Mouse (Mus musculus) cerebellum, adult 8-10 months (tissue): ENCODE results near the gene Kcnip1.

ENCODE experiments used
- DNase-seq: peaks from one replicate; pipeline ENCODE4 v3.0.0; 2022

Kcnip1 gene

GRCm38 (mm10) chr11:33824739-33825138 is 168.2 kb downstream of the Kcnip1 start:
- no peak for DNase-seq

GRCm38 (mm10) chr11:33821331-33821730 is 171.6 kb downstream of the Kcnip1 start:
- peak; percentile 43 for DNase-seq

- DNase-seq: peak; percentile 83
These were observed 172.1 kb downstream of the Kcnip1 start for GRCm38 (mm10) chr11:33820876-33821275.

- no peak for DNase-seq
These were observed 174.0 kb downstream of the Kcnip1 start for GRCm38 (mm10) chr11:33818861-33819503.

- no peak for DNase-seq
These were observed 176.9 kb downstream of the Kcnip1 start for GRCm38 (mm10) chr11:33816020-33816419.

- DNase-seq: no peak
These were observed 182.8 kb downstream of the Kcnip1 start for GRCm38 (mm10) chr11:33810105-33810504.

- no peak for DNase-seq
These were observed 189.9 kb downstream of the Kcnip1 start for GRCm38 (mm10) chr11:33803093-33803492.

- no peak for DNase-seq
These were observed 192.4 kb downstream of the Kcnip1 start for GRCm38 (mm10) chr11:33800436-33801088.

- no peak for DNase-seq
These were observed 193.0 kb downstream of the Kcnip1 start for GRCm38 (mm10) chr11:33799933-33800332.

- no peak for DNase-seq
These were observed 194.8 kb downstream of the Kcnip1 start for GRCm38 (mm10) chr11:33798094-33798648.

- DNase-seq: no peak
These were observed 205.6 kb downstream of the Kcnip1 start for GRCm38 (mm10) chr11:33787362-33787761.

GRCm38 (mm10) chr11:33786572-33786971 is 206.4 kb downstream of the Kcnip1 start:
- DNase-seq: no peak

- DNase-seq: peak; percentile 64
These were observed 211.4 kb downstream of the Kcnip1 start for GRCm38 (mm10) chr11:33781561-33781971.

GRCm38 (mm10) chr11:33780263-33780662 is 212.7 kb downstream of the Kcnip1 start:
- DNase-seq: no peak

GRCm38 (mm10) chr11:33772615-33773141 is 220.3 kb downstream of the Kcnip1 start:
- DNase-seq: peak; percentile 14

GRCm38 (mm10) chr11:33772043-33772442 is 220.9 kb downstream of the Kcnip1 start:
- no peak for DNase-seq

- no peak for DNase-seq
These were observed 225.7 kb downstream of the Kcnip1 start for GRCm38 (mm10) chr11:33766976-33767938.

- no peak for DNase-seq
These were observed 231.7 kb downstream of the Kcnip1 start for GRCm38 (mm10) chr11:33761201-33761755.

GRCm38 (mm10) chr11:33756624-33757023 is 236.3 kb downstream of the Kcnip1 start:
- no peak for DNase-seq

GRCm38 (mm10) chr11:33752431-33752873 is 240.5 kb downstream of the Kcnip1 start:
- DNase-seq: no peak

- DNase-seq: no peak
These were observed 241.4 kb downstream of the Kcnip1 start for GRCm38 (mm10) chr11:33751503-33751902.

- no peak for DNase-seq
These were observed 243.0 kb downstream of the Kcnip1 start for GRCm38 (mm10) chr11:33749979-33750378.
